Mouse (Mus musculus) forebrain, embryonic 16.5 days (tissue): ENCODE measurements around the gene Fam131a. TPM values are rescaled to one million over a fixed set of nuclear protein-coding genes. Genes with fewer than 3 reads are reported as not detected.

ENCODE experiments used
- ATAC-seq: fragments of 200-750 bp; cut with Nextera tagmentation; 2 replicates; pipeline ENCODE4 v1.8.0; 2017; ENCODE audit warnings: mild to moderate bottlenecking, moderate library complexity
- H3K27ac ChIP-seq: fragments of 300-500 bp; sonication (generic); 2 replicates; pipeline ENCODE4 v1.5.1; 2014; ENCODE audit warnings: low read length, control low read depth
- H3K27me3 ChIP-seq: fragments of 300-500 bp; sonication (generic); replicated peaks from 2 replicates; pipeline ENCODE4 v1.6.1; 2014; ENCODE audit warnings: low read length; ENCODE audit not compliant: control insufficient read depth, insufficient read depth
- H3K36me3 ChIP-seq: fragments of 300-500 bp; sonication (generic); 2 replicates; pipeline ENCODE4 v1.6.1; 2014; ENCODE audit not compliant: control insufficient read depth, insufficient read depth
- H3K4me1 ChIP-seq: fragments of 300-500 bp; sonication (generic); replicated peaks from 2 replicates; pipeline ENCODE4 v1.6.1; 2014; ENCODE audit warnings: low read length; ENCODE audit not compliant: control insufficient read depth, insufficient read depth
- H3K4me2 ChIP-seq: fragments of 300-500 bp; sonication (generic); 2 replicates; pipeline ENCODE4 v1.6.1; 2014; ENCODE audit warnings: mild to moderate bottlenecking, low read length, control low read depth
- H3K4me3 ChIP-seq: fragments of 300-500 bp; sonication (generic); replicated peaks from 2 replicates; pipeline ENCODE4 v1.5.1; 2014; ENCODE audit warnings: mild to moderate bottlenecking, low read length, control low read depth
- H3K9ac ChIP-seq: fragments of 300-500 bp; sonication (generic); replicated peaks from 2 replicates; pipeline ENCODE4 v1.6.1; 2014; ENCODE audit warnings: low read depth, low read length, control low read depth
- H3K9me3 ChIP-seq: fragments of 300-500 bp; sonication (generic); 2 replicates; pipeline ENCODE4 v1.6.1; 2016; ENCODE audit warnings: low read length; ENCODE audit not compliant: control insufficient read depth
- WGBS: fragments of 180-500 bp; shearing (Covaris S2); extraction: QIAGEN DNeasy Blood & Tissue Kit; methylation state at CpG from one replicate; pipeline ENCODE4 v1.1.7; 2014; 5-methylcytosine and 5-hydroxymethylcytosine counted together
- polyA plus RNA-seq: library from polyadenylated mRNA; unstranded; fragments of >200 nt; fragmentation: Nextera tagmentation; extraction: Ambion mirVana; gene quantifications from 2 replicates; pipeline ENCODE4 v1.2.1, GENCODE M21; 2015

Fam131a gene
- polyA plus RNA-seq, 1 experiment from 2014 or later: 65.3 TPM

- under 1% methylated on average over 10 of the region's 30 CpGs for WGBS
- peak overlapping the region; percentile 56 for H3K4me3 ChIP-seq
- H3K4me1 ChIP-seq: peaks cover 15% of the 10 kb centered on the region
- no peak overlapping the region; the same call in 1 of the 2 replicates for H3K27ac ChIP-seq
- H3K27me3 ChIP-seq: peaks cover 17% of the 10 kb centered on the region
- peak; percentile 45 for ATAC-seq
- H3K36me3 ChIP-seq: no peaks in the 10 kb centered on the region
- H3K9me3 ChIP-seq: no peaks in the 10 kb centered on the region
- peak overlapping the region; percentile 70 for H3K9ac ChIP-seq
- H3K4me2 ChIP-seq: peak overlapping the region; percentile 78
Observed at GRCm38 (mm10) chr16:20732251-20732924, 39.3 kb downstream of the Fam131a start.

- Histone ChIP-seq H3K4me2 (peak within 1 kb of the TSS; percentile 78), H3K4me3 (peak within 1 kb of the TSS; percentile 56), H3K9ac (peak within 1 kb of the TSS; percentile 70), H3K27me3 (peaks cover 17% of the 10 kb centered on the region), H3K9me3 (no peaks in the 10 kb centered on the region), H3K36me3 (no peaks in the 10 kb centered on the region), H3K4me1 (peaks cover 15% of the 10 kb centered on the region), H3K27ac (no peak within 1 kb of the TSS; the same call in 1 of the 2 replicates)
- ATAC-seq: peak; percentile 84
- WGBS: 0% methylated on average over 60 of the region's 70 CpGs
Observed at GRCm38 (mm10) chr16:20732925-20733730, 40.1 kb downstream of the Fam131a start, which contains the start of gene Chrd. TSS of gene Chrd (plus strand) at chr16:20733127.

- H3K36me3 ChIP-seq: no peaks in the 10 kb centered on the region
- WGBS: 3% methylated on average over 45 of the region's 45 CpGs
- peak within 1 kb of the TSS; percentile 70 for H3K9ac ChIP-seq
- peaks cover 17% of the 10 kb centered on the region for H3K27me3 ChIP-seq
- no peak within 1 kb of the TSS for H3K27ac ChIP-seq
- peaks cover 15% of the 10 kb centered on the region for H3K4me1 ChIP-seq
- ATAC-seq: no peak
- no peaks in the 10 kb centered on the region for H3K9me3 ChIP-seq
- peak within 1 kb of the TSS; percentile 56 for H3K4me3 ChIP-seq
- H3K4me2 ChIP-seq: peak within 1 kb of the TSS; percentile 78
Observed at GRCm38 (mm10) chr16:20733731-20734730, 41.0 kb downstream of the Fam131a start, which contains the start of gene Thpo. TSS of gene Thpo (minus strand) at chr16:20734511.

GRCm38 (mm10) chr16:20735651-20736050 is 42.6 kb downstream of the Fam131a start:
- no peak for ATAC-seq
- Histone ChIP-seq H3K27me3 (peaks cover 17% of the 10 kb centered on the region), H3K4me1 (peaks cover 15% of the 10 kb centered on the region), H3K9ac (no peak overlapping the region), H3K4me3 (no peak overlapping the region), H3K9me3 (no peaks in the 10 kb centered on the region), H3K4me2 (no peak overlapping the region), H3K27ac (no peak overlapping the region), H3K36me3 (no peaks in the 10 kb centered on the region)
- 77% methylated on average over 5 of the region's 5 CpGs for WGBS

GRCm38 (mm10) chr16:20736168-20736567 is 43.1 kb downstream of the Fam131a start:
- Histone ChIP-seq H3K4me3 (no peak overlapping the region), H3K9me3 (no peaks in the 10 kb centered on the region), H3K4me2 (no peak overlapping the region), H3K9ac (no peak overlapping the region), H3K4me1 (peaks cover 15% of the 10 kb centered on the region), H3K27ac (no peak overlapping the region), H3K36me3 (no peaks in the 10 kb centered on the region), H3K27me3 (peaks cover 17% of the 10 kb centered on the region)
- no peak for ATAC-seq
- 89% methylated on average over 7 of the region's 7 CpGs for WGBS

DNA sequence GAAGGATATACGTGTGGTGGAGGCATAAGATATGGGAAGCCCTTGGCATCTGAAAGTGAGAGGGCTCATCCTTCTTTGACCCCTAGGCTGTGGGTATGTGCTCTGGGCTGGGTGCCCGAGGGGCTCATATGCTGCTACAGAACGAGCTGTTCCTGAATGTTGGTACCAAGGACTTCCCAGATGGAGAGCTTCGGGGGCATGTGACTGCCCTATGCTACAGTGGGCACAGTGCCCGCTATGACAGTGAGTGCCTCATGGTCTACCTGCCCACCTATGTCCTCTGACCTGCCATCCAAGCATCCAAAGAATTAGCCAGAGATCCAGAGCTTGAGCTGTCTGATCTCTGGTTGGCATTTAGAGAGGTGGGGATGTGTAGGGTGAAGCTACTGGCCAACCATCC is 43.8 kb downstream of the Fam131a start:
- H3K9me3 ChIP-seq: no peaks in the 10 kb centered on the region
- no peaks in the 10 kb centered on the region for H3K36me3 ChIP-seq
- no peak overlapping the region for H3K4me3 ChIP-seq
- peaks cover 15% of the 10 kb centered on the region for H3K4me1 ChIP-seq
- no peak overlapping the region for H3K4me2 ChIP-seq
- H3K9ac ChIP-seq: no peak overlapping the region
- H3K27me3 ChIP-seq: peaks cover 17% of the 10 kb centered on the region
- ATAC-seq: no peak
- no peak overlapping the region for H3K27ac ChIP-seq
- WGBS: 86% methylated on average over 5 of the region's 5 CpGs

GRCm38 (mm10) chr16:20739845-20740244 is 46.8 kb downstream of the Fam131a start:
- ATAC-seq: no peak
- no peaks in the 10 kb centered on the region for H3K36me3 ChIP-seq
- no peak overlapping the region for H3K27ac ChIP-seq
- no peak overlapping the region for H3K9ac ChIP-seq
- no peaks in the 10 kb centered on the region for H3K4me1 ChIP-seq
- no peak overlapping the region for H3K4me2 ChIP-seq
- no peak overlapping the region for H3K4me3 ChIP-seq
- H3K27me3 ChIP-seq: peaks cover 7% of the 10 kb centered on the region
- H3K9me3 ChIP-seq: no peaks in the 10 kb centered on the region
- WGBS: 90% methylated on average over 9 of the region's 9 CpGs

DNA sequence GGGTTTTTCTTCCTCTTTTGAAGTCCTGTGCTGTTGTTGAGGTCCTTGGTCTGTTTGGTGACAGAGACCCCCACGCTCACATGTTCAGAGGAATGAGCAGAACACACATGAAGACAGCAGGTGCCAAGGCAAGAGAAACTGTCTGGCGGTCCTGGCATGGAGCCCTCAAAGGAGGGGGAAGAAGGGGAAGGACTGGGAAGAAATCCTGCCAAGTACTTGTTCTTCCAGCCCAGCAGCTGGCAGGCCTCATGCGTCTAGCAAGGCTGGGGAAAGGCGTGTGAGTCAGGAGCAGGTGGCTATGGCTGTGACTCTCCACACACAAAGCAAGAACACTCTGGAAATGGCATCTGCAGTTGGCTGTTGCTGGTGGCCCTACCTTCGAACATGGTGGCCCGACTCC is 53.6 kb downstream of the Fam131a start:
- peaks cover 9% of the 10 kb centered on the region for H3K4me1 ChIP-seq
- ATAC-seq: peak; percentile 92
- 35% methylated on average over 6 of the region's 6 CpGs for WGBS
- H3K9ac ChIP-seq: no peak overlapping the region
- H3K36me3 ChIP-seq: no peaks in the 10 kb centered on the region
- H3K4me2 ChIP-seq: no peak overlapping the region
- H3K27me3 ChIP-seq: no peaks in the 10 kb centered on the region
- no peak overlapping the region for H3K4me3 ChIP-seq
- peak overlapping the region; percentile 18; the same call in 1 of the 2 replicates for H3K27ac ChIP-seq
- H3K9me3 ChIP-seq: no peaks in the 10 kb centered on the region
